Mouse (Mus musculus): ENCODE results near the gene Imp4. TPM values are rescaled to one million over a fixed set of nuclear protein-coding genes. Genes with fewer than 3 reads are reported as not detected.

Imp4 gene
- polyA plus RNA-seq, 1 experiment = 70.5 TPM

GRCm38 (mm10) chr1:34478891-34479655 is 39.4 kb downstream of the Imp4 start:
- TF ChIP-seq MYOG (IDR thresholded peaks at IDR 0.05; ENCODE audit: control insufficient read depth, extremely low read depth, insufficient read length) = no peak
- TF ChIP-seq FOSL1 (IDR thresholded peaks at IDR 0.05; ENCODE audit: insufficient read depth, low read length, poor library complexity, severe bottlenecking) = no peak
- TF ChIP-seq MYOD1 (IDR thresholded peaks at IDR 0.05; ENCODE audit: control insufficient read depth, insufficient read length, low read depth) = no peak
- no peak for TF ChIP-seq CTCF (IDR thresholded peaks at IDR 0.05; ENCODE audit: control insufficient read depth, insufficient read depth, insufficient read length)
- TF ChIP-seq USF1 (IDR thresholded peaks at IDR 0.05; ENCODE audit: low read depth) = no peak
- no peak for TF ChIP-seq MAX (IDR thresholded peaks at IDR 0.05)
- TF ChIP-seq CEBPB (IDR thresholded peaks at IDR 0.05; ENCODE audit: low read depth) = no peak
- H3K79me2 ChIP-seq (ENCODE audit: control insufficient read depth, insufficient read depth) = no peaks in the 10 kb centered on the region
- H3K27me3 ChIP-seq (ENCODE audit: control insufficient read depth, insufficient read depth, insufficient read length) = peaks cover 11% of the 10 kb centered on the region

GRCm38 (mm10) chr1:34480801-34481200 is 41.1 kb downstream of the Imp4 start:
- TF ChIP-seq USF1 (IDR thresholded peaks at IDR 0.05; ENCODE audit: low read depth) (no peak), CEBPB (IDR thresholded peaks at IDR 0.05; ENCODE audit: low read depth) (no peak), FOSL1 (IDR thresholded peaks at IDR 0.05; ENCODE audit: insufficient read depth, low read length, poor library complexity, severe bottlenecking) (no peak), CTCF (IDR thresholded peaks at IDR 0.05; ENCODE audit: control insufficient read depth, insufficient read depth, insufficient read length) (no peak), MYOD1 (IDR thresholded peaks at IDR 0.05; ENCODE audit: control insufficient read depth, insufficient read length, low read depth) (no peak), MYOG (IDR thresholded peaks at IDR 0.05; ENCODE audit: control insufficient read depth, extremely low read depth, insufficient read length) (no peak), MAX (IDR thresholded peaks at IDR 0.05) (no peak)
- H3K79me3 ChIP-seq (ENCODE audit: low read depth) = no peaks in the 10 kb centered on the region
- H3K27me3 ChIP-seq (ENCODE audit: control insufficient read depth, insufficient read depth, insufficient read length) = peaks cover 11% of the 10 kb centered on the region
- H3K4me3 ChIP-seq (ENCODE audit: insufficient read depth, poor library complexity, severe bottlenecking) = no peak overlapping the region
- H3ac ChIP-seq (ENCODE audit: control insufficient read depth, insufficient read length, low read depth) = no peak overlapping the region
- H3K79me2 ChIP-seq (ENCODE audit: control insufficient read depth, insufficient read depth) = no peaks in the 10 kb centered on the region
- H3K36me3 ChIP-seq (ENCODE audit: control insufficient read depth, insufficient read depth) = no peaks in the 10 kb centered on the region

More at GRCm38 (mm10) chr1:34478891-34479655, 39.4 kb downstream of the Imp4 start:
- H3ac ChIP-seq (ENCODE audit: control insufficient read depth, insufficient read length, low read depth) = no peak overlapping the region
- no peak overlapping the region for H3K4me3 ChIP-seq (ENCODE audit: insufficient read depth, poor library complexity, severe bottlenecking)
- no peaks in the 10 kb centered on the region for H3K79me3 ChIP-seq (ENCODE audit: low read depth)
- no peaks in the 10 kb centered on the region for H3K36me3 ChIP-seq (ENCODE audit: control insufficient read depth, insufficient read depth)

- H3K36me3 ChIP-seq (ENCODE audit: control insufficient read depth, insufficient read depth) = no peaks in the 10 kb centered on the region
- H3K4me3 ChIP-seq (ENCODE audit: insufficient read depth, poor library complexity, severe bottlenecking) = no peak overlapping the region
- no peak overlapping the region for H3ac ChIP-seq (ENCODE audit: control insufficient read depth, insufficient read length, low read depth)
- TF ChIP-seq FOSL1 (IDR thresholded peaks at IDR 0.05; ENCODE audit: insufficient read depth, low read length, poor library complexity, severe bottlenecking) (no peak), CEBPB (IDR thresholded peaks at IDR 0.05; ENCODE audit: low read depth) (no peak), CTCF (IDR thresholded peaks at IDR 0.05; ENCODE audit: control insufficient read depth, insufficient read depth, insufficient read length) (no peak), MYOG (IDR thresholded peaks at IDR 0.05; ENCODE audit: control insufficient read depth, extremely low read depth, insufficient read length) (no peak), USF1 (IDR thresholded peaks at IDR 0.05; ENCODE audit: low read depth) (no peak), MYOD1 (IDR thresholded peaks at IDR 0.05; ENCODE audit: control insufficient read depth, insufficient read length, low read depth) (no peak), MAX (IDR thresholded peaks at IDR 0.05) (no peak)
- no peaks in the 10 kb centered on the region for H3K79me2 ChIP-seq (ENCODE audit: control insufficient read depth, insufficient read depth)
- no peaks in the 10 kb centered on the region for H3K79me3 ChIP-seq (ENCODE audit: low read depth)
- H3K27me3 ChIP-seq (ENCODE audit: control insufficient read depth, insufficient read depth, insufficient read length) = peaks cover 14% of the 10 kb centered on the region
Measured at GRCm38 (mm10) chr1:34481920-34482669, 42.4 kb downstream of the Imp4 start.

GRCm38 (mm10) chr1:34484470-34484869 is 44.8 kb downstream of the Imp4 start:
- no peaks in the 10 kb centered on the region for H3K36me3 ChIP-seq (ENCODE audit: control insufficient read depth, insufficient read depth)
- H3K79me2 ChIP-seq (ENCODE audit: control insufficient read depth, insufficient read depth) = no peaks in the 10 kb centered on the region
- H3K4me3 ChIP-seq (ENCODE audit: insufficient read depth, poor library complexity, severe bottlenecking) = no peak overlapping the region
- H3ac ChIP-seq (ENCODE audit: control insufficient read depth, insufficient read length, low read depth) = no peak overlapping the region
- no peaks in the 10 kb centered on the region for H3K79me3 ChIP-seq (ENCODE audit: low read depth)
- no peak for TF ChIP-seq USF1 (IDR thresholded peaks at IDR 0.05; ENCODE audit: low read depth)
- TF ChIP-seq MYOD1 (IDR thresholded peaks at IDR 0.05; ENCODE audit: control insufficient read depth, insufficient read length, low read depth) = no peak
- H3K27me3 ChIP-seq (ENCODE audit: control insufficient read depth, insufficient read depth, insufficient read length) = peaks cover 9% of the 10 kb centered on the region

- TF ChIP-seq CEBPB (IDR thresholded peaks at IDR 0.05; ENCODE audit: low read depth) = no peak
- TF ChIP-seq MAX (IDR thresholded peaks at IDR 0.05) = no peak
- no peaks in the 10 kb centered on the region for H3K36me3 ChIP-seq (ENCODE audit: control insufficient read depth, insufficient read depth)
- no peak overlapping the region for H3K4me3 ChIP-seq (ENCODE audit: insufficient read depth, poor library complexity, severe bottlenecking)
- no peak overlapping the region for H3ac ChIP-seq (ENCODE audit: control insufficient read depth, insufficient read length, low read depth)
- H3K79me3 ChIP-seq (ENCODE audit: low read depth) = no peaks in the 10 kb centered on the region
- H3K27me3 ChIP-seq (ENCODE audit: control insufficient read depth, insufficient read depth, insufficient read length) = peaks cover 8% of the 10 kb centered on the region
- no peaks in the 10 kb centered on the region for H3K79me2 ChIP-seq (ENCODE audit: control insufficient read depth, insufficient read depth)
Measured at GRCm38 (mm10) chr1:34485461-34486188, 46.0 kb downstream of the Imp4 start.

Measured in C2C12 (cell line).